Mouse (Mus musculus): ENCODE measurements at regions not wholly inside any gene's neighbourhood (a gene's known extent, or its start where the extent isn't known, plus 50 kb on each side); places are given as distances from the start of the nearest gene placed in this dataset.

DNA sequence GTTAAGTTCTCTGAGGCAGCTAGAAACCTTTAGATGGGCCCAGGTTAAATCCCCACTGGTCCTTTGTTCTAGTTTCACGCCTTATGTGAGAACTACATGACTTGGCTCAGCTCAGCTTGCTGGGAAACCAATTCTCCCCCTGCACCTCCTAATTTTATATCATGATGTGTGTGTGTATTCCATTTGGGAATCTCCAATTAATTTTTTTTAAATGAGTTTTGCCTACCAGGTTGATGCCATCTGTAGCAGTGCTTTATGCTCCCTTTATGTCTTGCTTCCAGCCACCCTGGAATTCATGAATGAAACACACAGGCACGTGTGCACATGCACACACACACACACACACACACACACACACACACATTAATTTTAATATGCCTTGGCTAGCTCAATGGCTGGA, 180.0 kb upstream of the Gli3 start:
- 62% methylated on average over 2 of the region's 2 CpGs for WGBS
- no peak for DNase-seq (ENCODE audit: low spot score)
- Histone ChIP-seq H3K9me3 (replicated peaks) (no peaks in the 10 kb centered on the region), H3K4me1 (no peaks in the 10 kb centered on the region), H3K27me3 (ENCODE audit: low read depth, poor library complexity, severe bottlenecking) (no peaks in the 10 kb centered on the region), H3K36me3 (no peaks in the 10 kb centered on the region), H3K4me3 (no peak overlapping the region), H3K27ac (no peak overlapping the region)

DNA sequence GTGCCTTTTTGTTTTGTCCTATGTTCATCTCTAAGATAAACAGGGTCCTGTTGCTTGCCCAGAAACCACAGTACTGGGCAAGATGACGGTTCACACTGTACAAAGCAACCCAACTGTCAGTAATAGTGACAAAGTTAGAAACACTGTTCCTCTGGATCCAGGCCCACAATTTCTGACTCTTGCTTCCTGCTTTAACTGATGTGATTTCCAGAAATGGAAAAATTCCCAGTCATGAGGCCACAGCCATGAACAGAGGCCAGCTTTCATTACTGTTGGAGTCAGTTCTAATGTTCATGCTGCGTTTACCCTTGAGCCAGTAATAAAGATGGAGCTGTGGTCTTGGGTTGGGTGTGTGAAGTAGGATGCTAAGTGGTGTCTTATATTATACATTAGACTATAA, 164.6 kb upstream of the Gli3 start:
- WGBS, result 81% methylated on average over 2 of the region's 2 CpGs

DNA sequence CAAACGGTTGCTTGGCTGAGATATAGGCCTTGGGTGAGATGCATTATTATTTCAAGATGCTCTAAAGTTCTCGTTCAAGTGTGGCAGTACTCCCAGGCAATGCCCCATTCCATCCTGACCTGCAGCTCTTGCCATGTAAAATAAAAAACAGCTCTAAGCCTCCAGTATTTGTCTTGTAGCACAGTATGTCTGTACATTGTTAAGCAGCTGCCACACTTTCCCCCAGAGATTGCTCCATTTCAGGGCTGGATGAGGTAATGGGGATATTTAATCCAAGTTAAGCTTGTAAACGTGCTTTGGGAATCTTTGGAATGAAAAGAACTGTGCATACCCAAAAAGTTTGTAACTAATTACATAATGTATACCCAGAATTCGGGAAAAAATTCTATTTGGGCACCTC, 137.6 kb upstream of the Gli3 start:
- H3K9me3 ChIP-seq (replicated peaks), result no peaks in the 10 kb centered on the region; the same call in 1 of the 2 replicates
- no peaks in the 10 kb centered on the region for H3K4me1 ChIP-seq
- 79% methylated on average over 4 of the region's 4 CpGs for WGBS
- DNase-seq (ENCODE audit: low spot score), result no peak
- H3K27ac ChIP-seq, result no peak overlapping the region
- no peaks in the 10 kb centered on the region for H3K27me3 ChIP-seq (ENCODE audit: low read depth, poor library complexity, severe bottlenecking)
- no peak overlapping the region for H3K4me3 ChIP-seq
- H3K36me3 ChIP-seq, result no peaks in the 10 kb centered on the region

More for the DNA sequence above, 164.6 kb upstream of the Gli3 start:
- no peak for DNase-seq (ENCODE audit: low spot score)
- H3K36me3 ChIP-seq, result no peaks in the 10 kb centered on the region
- no peaks in the 10 kb centered on the region for H3K9me3 ChIP-seq (replicated peaks)
- no peaks in the 10 kb centered on the region for H3K27me3 ChIP-seq (ENCODE audit: low read depth, poor library complexity, severe bottlenecking)
- H3K4me1 ChIP-seq, result no peaks in the 10 kb centered on the region
- no peak overlapping the region for H3K4me3 ChIP-seq
- no peak overlapping the region for H3K27ac ChIP-seq

DNA sequence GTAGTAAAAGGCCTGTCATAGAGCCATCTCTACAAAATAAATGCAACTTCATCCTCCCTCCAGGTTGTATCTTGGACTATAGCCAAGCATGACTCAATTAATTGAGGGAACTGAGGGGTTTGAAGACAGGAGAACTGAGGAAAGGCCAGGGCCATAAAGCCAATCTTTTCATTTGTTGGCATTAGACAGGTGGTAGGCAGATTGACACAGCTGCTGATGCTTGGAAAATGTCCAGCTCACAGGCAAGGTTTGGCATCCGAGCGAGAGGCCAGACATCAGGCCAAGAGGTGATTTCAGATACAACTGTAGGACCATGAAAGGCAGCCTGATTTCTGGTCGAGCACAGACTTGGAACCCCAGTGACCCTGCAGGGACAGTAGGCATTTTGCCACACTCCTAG, 136.9 kb upstream of the Gli3 start:
- H3K9me3 ChIP-seq (replicated peaks), result no peaks in the 10 kb centered on the region; the same call in 1 of the 2 replicates
- no peak for DNase-seq (ENCODE audit: low spot score)
- H3K4me1 ChIP-seq, result 0 out of 2 replicates have a peak, but pooled peaks cover 3% of the 10 kb centered on the region
- 93% methylated on average over 3 of the region's 3 CpGs for WGBS
- no peaks in the 10 kb centered on the region for H3K27me3 ChIP-seq (ENCODE audit: low read depth, poor library complexity, severe bottlenecking)
- H3K27ac ChIP-seq, result no peak overlapping the region
- H3K4me3 ChIP-seq, result no peak overlapping the region
- H3K36me3 ChIP-seq, result no peaks in the 10 kb centered on the region

DNA sequence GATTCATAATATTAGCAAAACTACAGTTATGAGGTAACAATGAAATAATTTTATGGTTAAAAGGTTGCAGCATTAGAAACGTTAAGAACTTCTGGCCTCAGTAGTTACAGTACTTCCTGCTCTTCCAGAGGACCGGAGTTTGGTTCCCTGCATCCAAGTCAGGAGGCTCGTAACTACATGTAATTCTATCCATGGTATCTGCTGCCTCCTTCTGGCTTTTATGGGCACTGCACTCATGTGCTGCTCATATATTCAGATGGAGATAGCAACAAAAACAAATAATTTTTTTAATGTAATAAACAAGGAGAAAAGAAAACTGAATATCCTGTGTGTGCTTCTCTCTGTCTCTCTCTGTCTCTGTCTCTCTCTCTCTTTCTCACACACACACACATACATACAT, 133.5 kb upstream of the Gli3 start:
- H3K9me3 ChIP-seq (replicated peaks), result no peaks in the 10 kb centered on the region
- no peaks in the 10 kb centered on the region for H3K36me3 ChIP-seq
- no peaks in the 10 kb centered on the region for H3K27me3 ChIP-seq (ENCODE audit: low read depth, poor library complexity, severe bottlenecking)
- DNase-seq (ENCODE audit: low spot score), result no peak
- no peak overlapping the region for H3K27ac ChIP-seq
- 89% methylated on average over 3 of the region's 3 CpGs for WGBS
- no peak overlapping the region for H3K4me3 ChIP-seq
- 0 out of 2 replicates have a peak, but pooled peaks cover 8% of the 10 kb centered on the region for H3K4me1 ChIP-seq

DNA sequence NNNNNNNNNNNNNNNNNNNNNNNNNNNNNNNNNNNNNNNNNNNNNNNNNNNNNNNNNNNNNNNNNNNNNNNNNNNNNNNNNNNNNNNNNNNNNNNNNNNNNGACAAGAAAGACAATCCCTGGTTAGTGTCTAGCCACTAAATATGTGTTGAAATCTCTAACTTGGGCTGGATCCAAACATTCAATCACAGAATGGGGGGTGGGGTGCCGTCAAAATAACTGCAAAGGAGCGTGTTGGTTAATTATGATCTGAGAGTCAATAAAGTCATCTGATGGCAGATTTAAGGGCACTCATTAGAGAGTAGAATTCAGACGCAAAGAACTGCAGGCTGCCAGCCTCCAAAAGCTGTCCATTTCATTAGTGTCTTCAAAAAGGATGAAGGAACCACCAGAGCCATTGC, 119.6 kb upstream of the Gli3 start:
- 13% methylated on average over 3 of the region's 3 CpGs for WGBS
- H3K4me1 ChIP-seq, result peaks cover 72% of the 10 kb centered on the region
- DNase-seq (ENCODE audit: low spot score), result peak; percentile 66
- no peaks in the 10 kb centered on the region for H3K9me3 ChIP-seq (replicated peaks)
- H3K36me3 ChIP-seq, result no peaks in the 10 kb centered on the region
- H3K4me3 ChIP-seq, result peak overlapping the region; percentile 23; the same call in 1 of the 2 replicates
- H3K27ac ChIP-seq, result peak overlapping the region; percentile 79
- H3K27me3 ChIP-seq (ENCODE audit: low read depth, poor library complexity, severe bottlenecking), result no peaks in the 10 kb centered on the region

DNA sequence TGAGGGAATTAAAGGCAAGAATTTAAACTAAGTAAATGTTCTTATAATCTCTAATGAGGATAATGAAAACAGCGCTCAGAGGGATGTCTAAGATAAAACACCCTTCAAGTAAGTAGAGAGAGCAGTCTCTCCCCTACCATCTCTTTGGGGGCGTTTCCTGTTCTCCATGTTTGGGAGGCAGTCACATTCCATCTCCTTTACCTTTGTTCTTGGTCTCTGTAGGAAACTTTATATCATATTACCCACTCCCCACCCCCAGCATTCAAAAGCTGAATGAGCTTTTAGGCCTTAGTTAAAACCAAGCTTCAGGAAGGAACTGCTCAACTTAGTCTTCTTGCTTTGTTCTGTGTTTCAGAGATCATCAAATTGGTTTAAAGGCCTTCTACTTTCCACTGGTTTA, 116.2 kb upstream of the Gli3 start:
- no peak for DNase-seq (ENCODE audit: low spot score)
- WGBS, result 32% methylated on average over 2 of the region's 2 CpGs
- Histone ChIP-seq H3K27me3 (ENCODE audit: low read depth, poor library complexity, severe bottlenecking) (no peaks in the 10 kb centered on the region), H3K4me3 (no peak overlapping the region), H3K36me3 (no peaks in the 10 kb centered on the region), H3K27ac (no peak overlapping the region), H3K4me1 (peaks cover 52% of the 10 kb centered on the region), H3K9me3 (replicated peaks) (no peaks in the 10 kb centered on the region)

DNA sequence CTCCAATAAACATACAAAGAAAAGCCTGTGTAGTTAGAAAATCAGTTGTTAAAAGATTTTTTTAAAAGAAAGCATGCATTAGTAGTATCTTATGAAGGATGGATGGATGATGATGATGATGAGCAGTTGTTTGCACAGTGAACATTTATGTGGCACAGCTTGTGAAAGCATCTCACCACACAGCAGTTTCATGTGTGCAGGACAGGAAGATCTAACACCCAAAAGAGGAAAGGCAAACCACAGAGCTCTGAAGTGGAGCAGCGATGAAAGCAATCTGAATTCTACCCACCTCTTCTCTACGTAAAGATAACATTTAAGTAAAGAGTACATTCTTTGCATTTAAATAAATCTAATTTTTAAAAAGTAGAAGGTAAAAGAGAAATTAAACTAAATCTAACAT, 96.6 kb upstream of the Gli3 start:
- H3K27me3 ChIP-seq (ENCODE audit: low read depth, poor library complexity, severe bottlenecking), result no peaks in the 10 kb centered on the region
- H3K36me3 ChIP-seq, result no peaks in the 10 kb centered on the region
- no peaks in the 10 kb centered on the region for H3K4me1 ChIP-seq
- H3K27ac ChIP-seq, result no peak overlapping the region
- H3K9me3 ChIP-seq (replicated peaks), result no peaks in the 10 kb centered on the region
- no peak for DNase-seq (ENCODE audit: low spot score)
- WGBS, result 95% methylated on average over 2 of the region's 2 CpGs
- no peak overlapping the region for H3K4me3 ChIP-seq

DNA sequence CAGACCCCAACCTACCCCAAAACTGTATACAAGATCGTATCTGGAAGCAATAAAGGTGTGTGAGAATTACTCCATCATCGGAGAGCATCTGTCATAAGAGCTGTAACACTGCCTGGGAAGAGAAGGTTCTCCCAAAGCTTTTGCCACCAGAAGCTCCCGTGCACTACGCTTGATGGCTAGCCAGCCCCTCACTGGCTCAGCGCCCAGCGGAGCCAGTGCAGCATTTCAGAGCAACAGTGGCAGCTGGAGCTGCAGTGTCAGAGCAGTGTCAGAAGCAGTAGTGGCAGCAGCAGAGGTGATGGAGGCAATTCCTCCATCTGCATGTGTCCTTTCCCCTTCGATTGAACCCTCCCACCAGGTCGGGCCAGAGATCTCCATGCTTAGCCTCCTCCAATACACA, 83.0 kb upstream of the Gli3 start:
- Histone ChIP-seq H3K36me3 (no peaks in the 10 kb centered on the region), H3K9me3 (replicated peaks) (no peaks in the 10 kb centered on the region), H3K27me3 (ENCODE audit: low read depth, poor library complexity, severe bottlenecking) (no peaks in the 10 kb centered on the region), H3K27ac (no peak overlapping the region), H3K4me1 (peaks cover 4% of the 10 kb centered on the region; the same call in 1 of the 2 replicates), H3K4me3 (no peak overlapping the region)
- DNase-seq (ENCODE audit: low spot score), result no peak
- 82% methylated on average over 8 of the region's 8 CpGs for WGBS

DNA sequence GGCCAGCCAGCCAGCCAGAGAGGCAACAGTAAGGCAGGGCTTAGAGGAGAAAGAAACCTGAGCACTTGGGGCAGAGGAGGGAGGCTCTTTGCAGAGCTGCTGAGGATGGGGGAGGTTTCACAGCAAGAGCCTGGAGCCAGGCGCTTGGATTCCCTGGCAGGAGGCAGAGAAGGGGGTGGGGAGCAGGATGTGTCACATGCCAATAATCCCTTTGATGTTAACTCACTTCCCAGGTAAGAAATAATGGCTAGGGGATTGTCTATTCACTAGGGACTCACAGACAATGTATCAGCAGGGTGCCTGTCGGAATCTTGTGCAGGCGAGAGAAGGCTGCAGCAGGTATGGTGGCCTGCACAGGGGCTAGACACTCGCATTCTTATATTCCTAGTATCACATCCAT, 67.8 kb upstream of the Gli3 start:
- peak overlapping the region; percentile 71 for H3K27ac ChIP-seq
- peak; percentile 55 for DNase-seq (ENCODE audit: low spot score)
- WGBS, result 9% methylated on average over 4 of the region's 4 CpGs
- no peaks in the 10 kb centered on the region for H3K27me3 ChIP-seq (ENCODE audit: low read depth, poor library complexity, severe bottlenecking)
- no peaks in the 10 kb centered on the region for H3K36me3 ChIP-seq
- no peaks in the 10 kb centered on the region for H3K9me3 ChIP-seq (replicated peaks)
- H3K4me1 ChIP-seq, result peaks cover 16% of the 10 kb centered on the region
- H3K4me3 ChIP-seq, result peak overlapping the region; percentile 31; the same call in 1 of the 2 replicates

DNA sequence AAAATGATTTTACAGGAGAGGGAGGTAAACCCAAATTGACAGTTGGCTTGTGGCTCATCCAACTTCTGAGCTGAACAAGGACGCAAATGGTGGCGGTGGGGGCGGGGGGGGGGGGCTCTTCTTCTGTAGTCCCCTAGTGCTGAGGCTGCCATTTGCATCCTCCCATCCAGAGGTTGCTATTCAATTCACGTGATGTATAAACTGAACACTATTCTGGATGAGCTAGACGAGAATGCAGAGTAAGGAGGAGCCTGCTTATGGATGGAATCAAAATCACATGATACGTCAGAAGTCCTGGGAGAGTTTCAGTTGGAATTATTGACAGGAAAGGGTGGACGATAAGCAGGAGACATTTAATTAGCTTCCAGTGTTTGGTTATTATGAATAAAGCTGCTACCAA, 67.3 kb upstream of the Gli3 start:
- 34% methylated on average over 7 of the region's 7 CpGs for WGBS
- Histone ChIP-seq H3K4me3 (no peak overlapping the region; the same call in 1 of the 2 replicates), H3K27me3 (ENCODE audit: low read depth, poor library complexity, severe bottlenecking) (no peaks in the 10 kb centered on the region), H3K9me3 (replicated peaks) (no peaks in the 10 kb centered on the region), H3K4me1 (peaks cover 16% of the 10 kb centered on the region), H3K36me3 (no peaks in the 10 kb centered on the region), H3K27ac (peak overlapping the region; percentile 14; the same call in 1 of the 2 replicates)
- no peak for DNase-seq (ENCODE audit: low spot score)

DNA sequence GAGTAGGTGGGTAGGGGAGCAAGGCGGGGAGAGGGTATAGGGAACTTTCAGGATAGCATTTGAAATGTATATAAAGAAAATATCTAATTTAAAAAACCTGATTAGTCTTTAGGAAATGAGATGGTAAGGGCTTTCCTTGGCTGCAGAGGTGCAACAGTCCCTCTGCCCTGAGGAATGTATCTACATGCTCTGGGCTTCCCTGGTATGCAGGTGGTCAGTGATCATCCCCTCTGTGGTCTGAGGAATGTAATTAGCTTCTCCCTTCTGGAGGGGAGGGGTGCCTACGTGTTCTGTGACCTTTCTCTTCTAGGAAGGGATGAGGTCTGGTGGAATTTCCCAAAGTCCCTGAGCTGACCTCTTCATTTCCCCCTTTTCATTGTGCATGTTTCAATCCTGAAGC, 64.4 kb upstream of the Gli3 start:
- H3K27ac ChIP-seq, result no peak overlapping the region
- no peak overlapping the region for H3K4me3 ChIP-seq
- no peaks in the 10 kb centered on the region for H3K9me3 ChIP-seq (replicated peaks)
- H3K27me3 ChIP-seq (ENCODE audit: low read depth, poor library complexity, severe bottlenecking), result no peaks in the 10 kb centered on the region
- no peaks in the 10 kb centered on the region for H3K36me3 ChIP-seq
- H3K4me1 ChIP-seq, result peaks cover 16% of the 10 kb centered on the region
- no peak for DNase-seq (ENCODE audit: low spot score)
- WGBS, result 58% methylated on average over 2 of the region's 2 CpGs
